Mouse (Mus musculus) limb, embryonic 11.5 days (tissue): ENCODE results near the gene Pwp2. TPM values are rescaled to one million over a fixed set of nuclear protein-coding genes. Genes with fewer than 3 reads are reported as not detected.
"Not testable (repeated sequence)": the region's sequence is repeated elsewhere in the genome, so short reads cannot be mapped to it uniquely, and the experiment has no call there.

Source experiments
- ATAC-seq: fragments of 200-750 bp; cut with Nextera tagmentation; 2 replicates; pipeline ENCODE4 v1.8.0; 2017; ENCODE audit warnings: low read depth; ENCODE audit not compliant: insufficient number of reproducible peaks, low FRiP score, low TSS enrichment
- DNase-seq: peaks from one replicate; pipeline ENCODE4 v3.0.0-alpha.2; 2015; ENCODE audit warnings: low spot score
- H3K27ac ChIP-seq: fragments of 300-500 bp; sonication (generic); replicated peaks from 2 replicates; pipeline ENCODE4 v1.5.1; 2014; ENCODE audit warnings: low read depth, mild to moderate bottlenecking, low read length
- H3K27me3 ChIP-seq: fragments of 300-500 bp; sonication (generic); 2 replicates; pipeline ENCODE4 v1.6.1; 2014; ENCODE audit warnings: mild to moderate bottlenecking, low read length, mixed read lengths; ENCODE audit not compliant: control insufficient read depth, insufficient read depth
- H3K36me3 ChIP-seq: fragments of 300-500 bp; sonication (generic); 2 replicates; pipeline ENCODE4 v1.6.1; 2014; ENCODE audit warnings: mild to moderate bottlenecking, low read length, moderate library complexity, mixed read lengths; ENCODE audit not compliant: control insufficient read depth, insufficient read depth
- H3K4me1 ChIP-seq: fragments of 300-500 bp; sonication (generic); 2 replicates; pipeline ENCODE4 v1.6.1; 2014; ENCODE audit warnings: low read length, mixed read lengths; ENCODE audit not compliant: control insufficient read depth, insufficient read depth
- H3K4me2 ChIP-seq: fragments of 300-500 bp; sonication (generic); 2 replicates; pipeline ENCODE4 v1.6.1; 2014; ENCODE audit warnings: low read depth, mild to moderate bottlenecking, moderate library complexity; ENCODE audit not compliant: severe bottlenecking
- H3K4me3 ChIP-seq: fragments of 300-500 bp; sonication (generic); 2 replicates; pipeline ENCODE4 v1.5.1; 2014; ENCODE audit warnings: low read depth, low read length
- H3K9ac ChIP-seq: fragments of 300-500 bp; sonication (generic); 2 replicates; pipeline ENCODE4 v1.6.1; 2014; ENCODE audit warnings: mild to moderate bottlenecking, low read length
- H3K9me3 ChIP-seq: fragments of 300-500 bp; sonication (generic); 2 replicates; pipeline ENCODE4 v1.6.1; 2016; ENCODE audit warnings: low read length; ENCODE audit not compliant: control insufficient read depth
- WGBS: fragments of 180-500 bp; shearing (Covaris S2); extraction: QIAGEN DNeasy Blood & Tissue Kit; methylation state at CpG from one replicate; pipeline ENCODE4 v1.1.7; 2014; 5-methylcytosine and 5-hydroxymethylcytosine counted together
- polyA plus RNA-seq: library from polyadenylated mRNA; unstranded; fragments of >200 nt; fragmentation: Nextera tagmentation; extraction: Ambion mirVana; gene quantifications from 2 replicates; pipeline ENCODE4 v1.2.1, GENCODE M21; 2014

Gene Pwp2
- polyA plus RNA-seq, 1 experiment from 2014 or later: 23.7 TPM

DNA sequence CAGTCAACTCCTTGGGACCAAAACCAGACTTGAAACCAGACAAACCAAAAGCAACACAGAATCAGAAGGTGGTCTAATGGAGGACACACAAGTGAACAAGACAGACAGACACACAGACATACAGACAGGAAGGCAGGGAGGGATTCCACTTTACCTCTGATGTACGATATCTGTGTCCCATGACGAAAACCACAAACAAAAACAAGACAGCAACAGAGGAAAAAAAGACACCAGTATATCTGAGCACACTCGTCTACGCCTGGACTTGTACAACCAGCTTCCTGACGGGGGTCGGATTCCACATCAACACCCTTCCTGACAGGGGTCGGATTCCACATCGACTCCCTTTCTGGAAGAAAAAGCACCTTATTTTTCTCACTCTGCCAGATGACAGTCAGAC is 59.9 kb downstream of the Pwp2 start:
- not testable (repeated sequence) for H3K27ac ChIP-seq
- WGBS: 66% methylated on average over 8 of the region's 8 CpGs

DNA sequence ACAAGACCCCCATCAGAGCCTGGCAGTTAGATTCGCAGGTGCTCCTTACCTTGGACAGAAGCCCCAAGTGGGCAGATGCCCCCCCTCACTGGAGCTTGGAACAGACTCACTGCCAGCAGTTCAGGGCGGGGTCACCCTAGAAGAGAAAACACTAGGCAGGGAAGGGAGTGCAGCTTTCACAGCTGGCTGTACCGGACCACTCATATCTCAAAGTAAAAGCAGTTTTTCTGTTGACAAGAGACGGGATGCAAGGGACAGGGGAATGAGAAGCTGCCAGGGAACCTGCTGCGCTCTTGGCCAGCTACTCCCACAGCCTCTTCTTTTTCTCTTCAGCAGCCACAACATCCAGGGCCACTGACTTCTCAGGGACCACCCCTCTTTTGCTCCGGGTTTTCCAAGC is 60.8 kb downstream of the Pwp2 start:
- not testable (repeated sequence) for H3K27me3 ChIP-seq, H3K36me3 ChIP-seq, H3K4me2 ChIP-seq, H3K27ac ChIP-seq, ATAC-seq, DNase-seq, H3K4me3 ChIP-seq, H3K4me1 ChIP-seq, H3K9me3 ChIP-seq, H3K9ac ChIP-seq
- 68% methylated on average over 6 of the region's 6 CpGs for WGBS

More for the DNA sequence above, 59.9 kb downstream of the Pwp2 start:
- not testable (repeated sequence) for H3K27me3 ChIP-seq, DNase-seq, H3K9me3 ChIP-seq, H3K36me3 ChIP-seq, H3K4me1 ChIP-seq, ATAC-seq, H3K9ac ChIP-seq, H3K4me3 ChIP-seq, H3K4me2 ChIP-seq

Other genes starting within 250 kb of the Pwp2 start
- 0.10 and 0.27 TPM in 2 replicates for gene Trpm2, start 214.6 kb downstream of the Pwp2 start, polyA plus RNA-seq
- 29.5 and 31.0 TPM in 2 replicates for gene 1810043G02Rik, start 206.6 kb downstream of the Pwp2 start, polyA plus RNA-seq
- gene Pfkl, start 175.1 kb downstream of the Pwp2 start, polyA plus RNA-seq: 157 and 161 TPM in 2 replicates
- gene Dnmt3l, start 143.2 kb downstream of the Pwp2 start, polyA plus RNA-seq: 0.11 TPM in 1 of 2 replicates, not detected in the other
- gene Aire, start 141.5 kb downstream of the Pwp2 start, polyA plus RNA-seq: 0.17 and 0.35 TPM in 2 replicates
- 2.6 and 2.7 TPM in 2 replicates for gene Icosl, start 115.8 kb downstream of the Pwp2 start, polyA plus RNA-seq
- gene D10Jhu81e, start 15.4 kb downstream of the Pwp2 start, polyA plus RNA-seq: 17.4 and 25.9 TPM in 2 replicates
- gene Trappc10, start 59.5 kb upstream of the Pwp2 start, polyA plus RNA-seq: 12.0 and 14.4 TPM in 2 replicates
- 37.4 and 38.0 TPM in 2 replicates for gene Agpat3, start 167.3 kb upstream of the Pwp2 start, polyA plus RNA-seq
- gene Rrp1, start 227.9 kb upstream of the Pwp2 start, polyA plus RNA-seq: 272 and 283 TPM in 2 replicates
- gene Cstb, start 240.5 kb upstream of the Pwp2 start, polyA plus RNA-seq: 169 TPM in 2 replicates